Mouse (Mus musculus): ENCODE measurements around the gene Mta3.

GRCm38 (mm10) chr17:83850864-83851263 lies 144.9 kb downstream of the Mta3 start:
- TF ChIP-seq CTCF (IDR thresholded peaks at IDR 0.05; ENCODE audit: control insufficient read depth, insufficient read depth, insufficient read length) (no peak), CEBPB (IDR thresholded peaks at IDR 0.05; ENCODE audit: low read depth) (no peak)

Data from C2C12 (cell line).